ENCODE assay signal across 10 mouse cellular contexts in the genomic region with DNA sequence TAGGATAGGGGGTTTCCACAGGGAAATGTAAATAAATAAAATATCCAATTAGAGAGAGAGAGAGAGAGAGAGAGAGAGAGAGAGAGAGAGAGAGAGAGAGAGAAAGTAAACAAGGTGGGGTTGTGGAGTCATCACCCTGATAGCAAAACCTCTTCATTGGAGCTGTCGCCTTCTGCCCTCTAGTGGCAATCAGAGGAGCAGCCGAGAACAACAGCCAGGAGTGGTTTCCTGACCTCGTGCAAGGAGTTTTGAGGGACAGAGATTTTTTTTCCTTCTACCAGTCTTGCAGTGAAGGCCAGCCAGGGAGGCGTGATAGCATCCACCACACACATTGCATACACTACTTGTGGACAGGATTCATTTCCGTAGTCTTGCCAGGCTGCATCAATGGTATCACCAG. TPM values are rescaled to one million over a fixed set of nuclear protein-coding genes. Genes with fewer than 3 reads are reported as not detected.
DNase-seq lines count a peak whose midpoint lies in the region; ATAC-seq and TF ChIP-seq lines count a peak whose summit lies in the region.
"Had no signal": no experiment of that assay in that cellular context is flagged by ENCODE, and none has a peak within 500 bp of the region (broad histone marks: within the 10 kb centered on the region; RNA-seq: fewer than 3 reads in every experiment).

No protein-coding gene starts in this region.

- H3K36me3 ChIP-seq in kidney, embryonic 15.5 days: no peaks in the 10 kb centered on the region
- H3K36me3 ChIP-seq in CH12.LX (replicated peaks in 1 of 2; ENCODE audit: control insufficient read depth in 1 of 2, insufficient read depth in 1 of 2, low read length in 1 of 2): peaks cover 0 to 2% of the 10 kb centered on the region in 2 experiments

- TF ChIP-seq RAD21 in CH12.LX (IDR thresholded peaks at IDR 0.05; ENCODE audit: low read depth, low read length): peak; percentile 67

- H3K79me2 ChIP-seq in CH12.LX (replicated peaks; ENCODE audit: control insufficient read depth, extremely low read depth, insufficient read depth, poor library complexity, severe bottlenecking): peaks cover 11% of the 10 kb centered on the region

- no peak overlapping the region for H3K4me3 ChIP-seq in kidney, embryonic 15.5 days (replicated peaks)
- H3K4me3 ChIP-seq in CH12.LX (replicated peaks in 1 of 3; ENCODE audit: low read depth in 2 of 3, low read length in 2 of 3, poor library complexity in 1 of 3): no peak overlapping the region
- H3K4me3 ChIP-seq: erythroblast, embryonic 14.5 days had no signal

- no peaks in the 10 kb centered on the region for H3K9me3 ChIP-seq in kidney, embryonic 15.5 days (replicated peaks)
- H3K9me3 ChIP-seq in CH12.LX (replicated peaks; ENCODE audit: low read length): peaks cover 3% of the 10 kb centered on the region

- H3K4me2 ChIP-seq in kidney, embryonic 15.5 days: no peak overlapping the region
- H3K4me2 ChIP-seq in CH12.LX (ENCODE audit: insufficient read depth, low read depth, poor library complexity, severe bottlenecking): no peak overlapping the region

- peak; percentile 61 for DNase-seq in kidney, adult 18-20 months
- peak; percentile 64 for DNase-seq in CH12.LX (ENCODE audit: extremely low read depth)
- peak; percentile 43 to 47 for DNase-seq in adrenal gland, adult 18-20 months (ENCODE audit: low spot score in 2 of 2)
- DNase-seq in embryo, embryonic 10.5 days (ENCODE audit: low spot score): peak; percentile 77
- DNase-seq in kidney, postnatal 36 days: peak; percentile 49 to 75
- no peak for DNase-seq in frontal cortex, postnatal 25 days (ENCODE audit: low spot score in 2 of 2)

- no peak overlapping the region for H3K27ac ChIP-seq in kidney, embryonic 15.5 days
- H3K27ac ChIP-seq in CH12.LX (ENCODE audit: insufficient read depth, low read depth): no peak overlapping the region
- H3K27ac ChIP-seq: macrophage had no signal

- no peak for TF ChIP-seq EP300 in CH12.LX (IDR thresholded peaks at IDR 0.05; ENCODE audit: low read length)

- no peak for ATAC-seq in kidney, embryonic 15.5 days (replicated peaks; ENCODE audit: low FRiP score)
- peak; percentile 53; the same call in 1 of the 2 replicates for ATAC-seq in neutrophil, adult 5-6 weeks (ENCODE audit: extremely low read depth, insufficient number of reproducible peaks, low FRiP score, poor library complexity, severe bottlenecking)

- peaks cover 16% of the 10 kb centered on the region for H3K4me1 ChIP-seq in kidney, embryonic 15.5 days
- H3K4me1 ChIP-seq in CH12.LX (ENCODE audit: control insufficient read depth in 1 of 2, insufficient read depth in 2 of 2): peaks cover 2 to 18% of the 10 kb centered on the region in 2 experiments

- no peak overlapping the region for H3K9ac ChIP-seq in kidney, embryonic 15.5 days
- no peak overlapping the region for H3K9ac ChIP-seq in CH12.LX (ENCODE audit: insufficient read depth, low read depth)

- 4% methylated on average over 5 of the region's 5 CpGs for WGBS in kidney, embryonic 15.5 days

- dilution Hi-C loops in CH12.LX (cut with MboI; ENCODE audit: extremely low pct_ligation_motif_present, extremely low pct_unique_long_range_greater_than_20kb, low sequenced_read_pairs): no loop called here

- in situ Hi-C loops in CH12.LX (cut with MboI; ENCODE audit: low pct_ligation_motif_present, low pct_unique_long_range_greater_than_20kb, low sequenced_read_pairs): no loop called here

- peak; percentile 72 to 82 for TF ChIP-seq CTCF in CH12.LX (conservative IDR thresholded peaks at IDR 0.05 in 1 of 2, IDR thresholded peaks at IDR 0.05 in 1 of 2; ENCODE audit: low read depth in 2 of 2, low read length in 2 of 2)

- H3K27me3 ChIP-seq in kidney, embryonic 15.5 days: no peaks in the 10 kb centered on the region
- no peaks in the 10 kb centered on the region for H3K27me3 ChIP-seq in CH12.LX (replicated peaks)

- no peak for TF ChIP-seq POLR2A in CH12.LX (IDR thresholded peaks at IDR 0.05; ENCODE audit: low read depth, low read length)

TF ChIP-seq in CH12.LX, 34 proteins besides CTCF, POLR2A, EP300 and RAD21:
- TF ChIP-seq JUND (conservative IDR thresholded peaks at IDR 0.05; ENCODE audit: low read depth, low read length): no peak
- no peak for TF ChIP-seq TCF12 (IDR thresholded peaks at IDR 0.05; ENCODE audit: low read depth, low read length)
- TF ChIP-seq UBTF (IDR thresholded peaks at IDR 0.05; ENCODE audit: low read depth, low read length): no peak
- TF ChIP-seq PAX5 (IDR thresholded peaks at IDR 0.05; ENCODE audit: low read length): no peak
- TF ChIP-seq JUN (IDR thresholded peaks at IDR 0.05; ENCODE audit: insufficient read depth, low read depth, low read length): no peak
- no peak for TF ChIP-seq E2F4 (IDR thresholded peaks at IDR 0.05; ENCODE audit: insufficient replicate concordance, low read depth, low read length)
- no peak for TF ChIP-seq ELF1 (IDR thresholded peaks at IDR 0.05; ENCODE audit: low read depth, low read length)
- no peak for TF ChIP-seq MEF2A (IDR thresholded peaks at IDR 0.05; ENCODE audit: borderline replicate concordance, low read depth, low read length)
- TF ChIP-seq POLR2AphosphoS2 (IDR thresholded peaks at IDR 0.05; ENCODE audit: low read depth, low read length): no peak
- TF ChIP-seq KAT2A (IDR thresholded peaks at IDR 0.05; ENCODE audit: insufficient replicate concordance, low read length): no peak
- TF ChIP-seq ZKSCAN1 (IDR thresholded peaks at IDR 0.05; ENCODE audit: borderline replicate concordance, low read depth, low read length): no peak
- no peak for TF ChIP-seq CHD2 (IDR thresholded peaks at IDR 0.05; ENCODE audit: low read length)
- TF ChIP-seq CHD1 (IDR thresholded peaks at IDR 0.05; ENCODE audit: low read depth, low read length): no peak
- peak; percentile 66; the same call in 1 of the 2 replicates for TF ChIP-seq MYC (IDR thresholded peaks at IDR 0.05; ENCODE audit: low read depth, low read length)
- TF ChIP-seq BHLHE40 (IDR thresholded peaks at IDR 0.05; ENCODE audit: low read depth, low read length): no peak
- TF ChIP-seq IRF4 (IDR thresholded peaks at IDR 0.05; ENCODE audit: low read depth, low read length): 0 out of 2 replicates have a peak, but pooled peaks have one; percentile 16
- no peak for TF ChIP-seq RCOR1 (conservative IDR thresholded peaks at IDR 0.05; ENCODE audit: low read depth, low read length)
- TF ChIP-seq USF1 (IDR thresholded peaks at IDR 0.05; ENCODE audit: low read depth, low read length): no peak
- no peak for TF ChIP-seq SIN3A (IDR thresholded peaks at IDR 0.05; ENCODE audit: low read length)
- peak; percentile 62 for TF ChIP-seq SMC3 (IDR thresholded peaks at IDR 0.05; ENCODE audit: low read depth, low read length)
- TF ChIP-seq MXI1 (IDR thresholded peaks at IDR 0.05; ENCODE audit: low read depth, low read length): no peak
- TF ChIP-seq ETS1 (conservative IDR thresholded peaks at IDR 0.05; ENCODE audit: low read depth, low read length): no peak

RNA-seq across cellular contexts. Expression of a gene that starts 3.4 kb away (rescaled TPM):
- 79.7 and 86.7 TPM in 2 replicates for polyA plus RNA-seq in kidney, embryonic 15.5 days (2015; fragmentation: Nextera tagmentation; extraction: Ambion mirVana)
- total RNA-seq in CH12.LX (2012; rRNA removed) (44.6 and 52.4 TPM in 2 replicates), CH12.LX (2014; rRNA removed) (42.4 and 65.6 TPM in 2 replicates)
- 87.8 and 88.9 TPM in 2 replicates for polyA plus RNA-seq in CH12.LX (2012; ENCODE audit: insufficient read length, low read depth)
- 100 to 1,000 TPM; 171 to 183 TPM for total RNA-seq in adrenal gland, adult 18-20 months (2021)
- 30.7 and 34.7 TPM in 2 replicates for total RNA-seq in neutrophil, adult 5-6 weeks (2017)

RNA-seq across cellular contexts. Expression of a gene that starts 15.8 kb away (rescaled TPM):
- polyA plus RNA-seq in kidney, embryonic 15.5 days (2015; fragmentation: Nextera tagmentation; extraction: Ambion mirVana): 49.8 and 54.1 TPM in 2 replicates
- total RNA-seq in CH12.LX (2012; rRNA removed) (11.1 and 11.6 TPM in 2 replicates), CH12.LX (2014; rRNA removed) (4.8 and 5.6 TPM in 2 replicates)
- polyA plus RNA-seq in CH12.LX (2012; ENCODE audit: insufficient read length, low read depth): 8.8 and 9.8 TPM in 2 replicates
- total RNA-seq in adrenal gland, adult 18-20 months (2021): 10 to 100 TPM; 41.0 to 51.8 TPM
- 18.2 and 18.4 TPM in 2 replicates for total RNA-seq in neutrophil, adult 5-6 weeks (2017)

RNA-seq across cellular contexts. Expression of a gene that starts 16.6 kb away (rescaled TPM):
- polyA plus RNA-seq in kidney, embryonic 15.5 days (2015; fragmentation: Nextera tagmentation; extraction: Ambion mirVana): not detected in 2 replicates
- total RNA-seq in CH12.LX (2012; rRNA removed): 0.08 and 0.13 TPM in 2 replicates
- total RNA-seq in CH12.LX (2014; rRNA removed): not detected in 2 replicates
- 0.34 and 0.36 TPM in 2 replicates for polyA plus RNA-seq in CH12.LX (2012; ENCODE audit: insufficient read length, low read depth)
- under 1 TPM in 1 of 2 experiments, not detected in 1; 0.16 TPM for total RNA-seq in adrenal gland, adult 18-20 months (2021)
- not detected in 2 replicates for total RNA-seq in neutrophil, adult 5-6 weeks (2017)
- polyA plus RNA-seq: erythroblast, embryonic 14.5 days; macrophage had no signal

RNA-seq across cellular contexts. Expression of a gene that starts 36.2 kb away (rescaled TPM):
- 7.0 and 8.1 TPM in 2 replicates for polyA plus RNA-seq in kidney, embryonic 15.5 days (2015; fragmentation: Nextera tagmentation; extraction: Ambion mirVana)
- total RNA-seq in CH12.LX (2012; rRNA removed) (not detected in 2 replicates), CH12.LX (2014; rRNA removed) (not detected in 2 replicates)
- not detected in 2 replicates for polyA plus RNA-seq in CH12.LX (2012; ENCODE audit: insufficient read length, low read depth)
- not detected for total RNA-seq in adrenal gland, adult 18-20 months (2021)
- total RNA-seq in neutrophil, adult 5-6 weeks (2017): not detected in 2 replicates
- polyA plus RNA-seq: erythroblast, embryonic 14.5 days; macrophage had no signal

RNA-seq across cellular contexts. Expression of a gene that starts 52.5 kb away (rescaled TPM):
- polyA plus RNA-seq in kidney, embryonic 15.5 days (2015; fragmentation: Nextera tagmentation; extraction: Ambion mirVana): 16.8 and 25.7 TPM in 2 replicates
- total RNA-seq in CH12.LX (2012; rRNA removed) (30.9 and 31.1 TPM in 2 replicates), CH12.LX (2014; rRNA removed) (36.3 and 39.0 TPM in 2 replicates)
- 26.7 and 34.2 TPM in 2 replicates for polyA plus RNA-seq in CH12.LX (2012; ENCODE audit: insufficient read length, low read depth)
- total RNA-seq in adrenal gland, adult 18-20 months (2021): 10 to 100 TPM; 33.8 to 38.2 TPM
- total RNA-seq in neutrophil, adult 5-6 weeks (2017): 26.9 and 27.5 TPM in 2 replicates

Comparison
In these comparisons a context has a peak if more than half of its experiments do, and no peak if none do; other contexts are left out.
1. DNase-seq: peak in kidney, adult 18-20 months (single experiment), CH12.LX (single experiment), adrenal gland, adult 18-20 months (2 of 2), embryo, embryonic 10.5 days (single experiment) and kidney, postnatal 36 days (2 of 2); none in frontal cortex, postnatal 25 days (0 of 2).